Mouse (Mus musculus) 416B (cell line): ENCODE data around the gene Hlcs.

Source experiments
- DNase-seq: peaks from one replicate; pipeline ENCODE4 v3.0.0; 2011; ENCODE audit warnings: low read depth

Hlcs gene

DNA sequence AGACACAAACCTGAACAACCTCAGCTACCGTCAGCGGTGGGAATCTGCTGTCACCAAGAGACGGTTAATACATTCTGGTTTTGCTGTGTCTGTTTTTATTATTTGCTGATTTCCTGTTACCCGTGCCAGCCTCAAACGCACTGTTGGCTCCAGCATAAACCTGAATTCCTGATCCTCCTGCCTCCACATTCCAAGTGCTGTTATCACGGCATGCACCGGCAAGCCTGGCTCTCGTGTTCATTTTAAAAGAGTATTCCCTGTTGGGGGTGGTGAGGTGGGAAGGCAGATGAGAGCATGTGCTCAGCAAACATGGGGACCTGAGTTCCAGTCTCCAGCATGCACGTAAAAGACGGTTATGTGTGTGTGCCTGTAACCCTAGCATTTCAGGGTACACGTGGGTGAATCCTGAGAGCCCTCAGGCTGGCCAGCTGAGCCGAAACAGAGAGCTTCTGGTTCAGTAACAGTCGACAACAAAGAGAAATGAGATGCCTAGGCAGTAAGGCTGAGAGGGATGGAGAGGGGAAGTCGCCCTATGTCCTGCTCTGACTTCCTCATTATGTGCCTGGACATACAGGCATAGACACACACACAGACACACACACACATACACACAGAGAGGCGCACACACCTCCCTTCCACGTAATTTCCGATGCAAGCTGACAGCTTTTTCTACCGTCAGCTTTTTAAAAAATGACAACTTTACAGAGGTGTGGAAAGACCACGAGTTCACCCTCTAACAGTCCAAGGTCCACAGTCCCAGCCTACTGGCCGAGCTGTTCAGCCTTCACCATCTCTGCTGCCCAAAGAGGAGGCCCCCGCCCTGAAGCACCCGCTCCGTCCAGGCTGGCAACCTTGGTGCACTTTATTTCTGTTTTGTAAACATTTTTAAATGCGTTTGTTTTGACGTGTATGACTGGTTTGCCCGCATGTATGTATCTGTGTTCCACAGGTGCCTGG lies 107.6 kb downstream of the Hlcs start:
- no peak for DNase-seq

DNA sequence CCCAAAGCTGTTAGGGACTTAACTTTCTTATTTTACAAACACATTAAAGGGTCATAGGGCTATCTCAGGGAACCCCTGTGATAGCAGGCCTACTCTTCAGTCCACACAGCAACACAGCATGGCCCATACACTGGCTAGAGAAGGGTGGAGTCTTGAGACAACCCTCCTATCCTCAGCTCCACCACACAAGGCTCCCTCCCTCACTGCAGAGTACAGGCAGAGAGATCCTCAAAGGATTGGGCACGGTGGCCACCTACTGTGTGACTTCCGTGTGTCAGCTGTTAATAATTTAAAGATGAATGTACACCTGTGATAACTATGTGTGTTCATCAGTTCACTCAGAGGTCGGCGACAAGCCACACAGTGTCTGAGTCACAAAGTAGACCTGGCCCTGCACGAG lies 112.0 kb downstream of the Hlcs start:
- DNase-seq: no peak

DNA sequence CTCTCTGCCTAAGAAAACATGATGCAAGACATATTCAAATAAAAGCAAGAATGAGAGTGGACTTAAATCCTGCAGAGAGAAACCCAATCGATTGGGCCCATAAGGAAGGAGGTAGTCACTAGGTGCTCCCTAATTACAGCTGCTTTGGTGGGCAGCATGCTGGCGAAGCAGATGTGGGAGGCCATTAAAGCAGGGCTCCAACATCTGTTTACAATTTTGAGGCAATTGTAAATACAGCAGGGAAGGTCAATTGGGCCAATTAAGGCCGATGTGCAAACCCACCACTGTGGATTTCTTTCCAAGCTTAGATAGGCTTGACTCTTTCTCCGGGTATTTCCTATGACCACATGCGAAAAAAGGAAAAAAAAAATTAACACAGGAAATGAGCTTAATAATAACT lies 117.5 kb downstream of the Hlcs start:
- no peak for DNase-seq

- DNase-seq: no peak
These were observed 121.7 kb downstream of the Hlcs start for GRCm38 (mm10) chr16:94191379-94192315.

DNA sequence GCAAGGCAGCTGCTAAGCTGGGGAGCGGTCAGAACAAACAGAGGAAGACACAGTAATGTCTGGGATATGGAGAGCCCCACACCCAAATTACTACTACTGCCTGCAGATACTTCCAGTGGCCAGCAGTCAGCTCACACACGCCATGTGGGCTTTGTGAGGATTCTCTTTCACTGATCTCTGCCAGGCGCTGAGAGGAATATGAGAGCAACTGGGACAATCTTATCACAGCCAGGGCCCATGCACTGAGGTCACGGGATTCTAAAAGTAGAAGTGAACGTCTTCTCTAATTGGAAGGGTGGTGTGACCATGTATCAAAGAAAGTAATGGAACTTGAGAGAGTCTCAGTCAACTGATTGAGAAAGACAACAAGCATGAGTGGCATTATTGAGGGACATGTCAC lies 123.1 kb downstream of the Hlcs start:
- DNase-seq: no peak

GRCm38 (mm10) chr16:94186526-94186925 lies 126.8 kb downstream of the Hlcs start:
- peak; percentile 17 for DNase-seq

DNA sequence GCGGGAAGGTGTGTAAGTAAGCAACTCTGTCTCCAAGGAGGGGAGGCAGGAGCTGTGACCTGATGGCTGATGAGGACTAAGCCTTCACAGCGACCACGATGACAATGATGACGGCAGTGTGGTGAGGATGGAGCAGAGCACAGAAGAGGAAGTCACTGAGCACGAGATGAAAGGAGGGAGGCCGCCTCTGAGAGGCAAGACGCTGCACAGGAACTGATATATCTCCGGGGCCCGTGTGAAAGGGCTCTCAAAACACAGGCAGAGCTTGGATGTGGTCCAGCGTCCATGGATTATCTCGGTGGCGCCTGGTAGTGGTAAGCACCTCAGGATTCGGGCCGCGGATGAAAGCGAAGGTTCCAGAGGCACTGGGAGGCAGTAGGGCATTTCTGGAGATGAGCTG lies 127.9 kb downstream of the Hlcs start:
- peak; percentile 69 for DNase-seq

DNA sequence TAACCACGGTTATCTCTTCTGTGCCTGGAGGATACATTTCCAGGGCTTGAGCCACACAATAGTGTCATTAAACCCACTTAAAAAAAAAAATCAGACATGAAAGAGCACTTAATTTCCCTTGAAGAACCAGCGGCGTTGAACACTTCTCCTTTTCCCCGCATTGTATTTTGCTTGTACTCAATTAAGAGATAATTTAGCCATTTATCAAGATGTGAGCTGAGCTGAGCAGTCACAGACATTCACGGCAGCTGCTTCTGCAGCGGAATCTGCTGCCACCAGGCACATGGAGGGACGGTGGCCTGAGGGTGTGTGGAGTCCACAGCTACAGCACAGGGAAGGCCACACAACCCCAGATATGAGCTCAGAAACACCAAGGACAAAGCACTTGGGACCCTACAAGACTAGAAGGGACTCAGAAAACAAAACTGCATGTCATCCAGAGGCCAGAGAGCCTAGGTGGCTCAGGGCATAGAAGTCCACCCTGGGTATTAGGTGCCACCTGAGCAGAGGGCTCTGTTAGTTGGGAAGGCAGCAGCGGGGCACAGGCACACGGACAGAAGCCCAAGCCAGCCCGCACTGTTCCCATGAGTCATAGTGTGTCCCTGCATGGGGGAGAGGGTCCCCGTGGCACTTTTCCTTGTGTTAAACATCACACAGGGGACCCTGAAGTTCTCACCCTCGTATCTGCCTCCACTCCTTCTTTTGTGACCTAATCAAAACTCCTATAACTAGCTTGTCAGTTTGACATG lies 133.1 kb downstream of the Hlcs start:
- no peak for DNase-seq

DNA sequence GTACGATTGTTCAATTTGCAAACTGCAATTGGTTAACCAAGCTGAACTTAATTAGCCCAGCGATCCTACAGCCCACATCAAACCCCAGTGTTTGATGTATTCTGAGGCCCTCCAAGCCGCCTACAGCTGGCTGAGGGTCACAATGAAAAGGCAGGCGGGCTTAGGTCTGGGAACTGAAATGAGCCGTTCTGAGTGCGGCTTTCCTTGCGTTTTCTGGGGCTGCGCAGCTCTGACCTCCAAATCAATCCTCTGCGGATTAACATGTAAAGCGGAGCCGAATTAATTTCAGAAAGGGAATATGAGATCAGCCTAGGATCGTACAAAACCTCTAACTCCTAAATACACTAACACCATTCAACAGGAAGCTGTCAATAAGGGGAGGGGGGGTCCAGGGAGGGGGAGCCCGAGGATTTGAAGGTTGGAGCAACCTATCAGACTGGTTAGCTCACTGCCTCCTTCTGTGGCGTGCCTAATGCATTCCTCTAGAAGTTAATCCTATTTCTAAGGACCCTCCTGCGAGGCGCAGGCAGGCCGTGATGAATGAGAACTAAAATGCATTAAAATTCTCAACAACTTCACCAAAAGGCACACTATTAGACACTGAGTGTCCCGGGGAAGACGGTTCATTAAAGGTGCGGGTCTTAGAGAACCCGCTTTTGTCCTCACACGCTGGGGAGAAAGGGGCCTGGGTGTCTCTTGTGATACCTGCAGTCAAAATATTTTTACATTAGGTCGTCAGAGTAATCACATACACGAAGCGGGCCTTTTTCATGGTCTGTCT lies 133.8 kb downstream of the Hlcs start:
- no peak for DNase-seq

DNA sequence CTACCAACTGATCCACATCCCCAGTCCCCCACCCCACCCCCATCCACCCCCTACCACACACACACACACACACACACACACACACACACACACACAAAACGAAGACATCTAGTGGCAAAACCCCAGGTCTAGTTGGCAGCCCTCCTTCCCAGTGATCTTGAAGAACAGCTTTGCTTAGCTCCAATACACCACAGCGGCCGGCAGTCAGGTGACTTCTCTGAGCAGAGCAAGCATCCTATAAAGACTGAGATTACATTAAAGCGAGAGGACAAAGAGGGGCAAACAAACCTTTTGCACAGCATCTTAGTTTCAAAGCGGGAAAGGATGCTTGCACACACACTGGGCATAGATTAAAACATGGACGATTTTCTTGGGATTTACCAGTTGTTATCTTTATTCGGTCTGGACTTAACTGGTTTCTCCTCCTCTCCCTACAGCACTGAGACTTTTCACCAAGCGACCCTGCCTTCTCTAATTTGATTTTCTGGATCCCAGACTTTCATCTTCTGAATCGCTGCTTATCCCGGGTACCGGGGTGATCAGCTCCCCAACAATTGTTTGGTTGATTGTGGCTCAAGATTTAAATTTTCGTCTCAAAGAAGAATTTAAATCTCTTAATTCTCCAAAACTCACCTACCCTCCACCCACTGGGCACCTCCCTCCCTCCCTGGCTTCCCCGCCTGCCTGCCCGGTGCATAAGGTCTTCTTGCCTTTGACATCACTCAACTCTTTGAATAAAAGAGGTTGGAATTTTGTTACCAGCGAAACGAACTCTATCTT lies 134.7 kb downstream of the Hlcs start:
- no peak for DNase-seq

DNA sequence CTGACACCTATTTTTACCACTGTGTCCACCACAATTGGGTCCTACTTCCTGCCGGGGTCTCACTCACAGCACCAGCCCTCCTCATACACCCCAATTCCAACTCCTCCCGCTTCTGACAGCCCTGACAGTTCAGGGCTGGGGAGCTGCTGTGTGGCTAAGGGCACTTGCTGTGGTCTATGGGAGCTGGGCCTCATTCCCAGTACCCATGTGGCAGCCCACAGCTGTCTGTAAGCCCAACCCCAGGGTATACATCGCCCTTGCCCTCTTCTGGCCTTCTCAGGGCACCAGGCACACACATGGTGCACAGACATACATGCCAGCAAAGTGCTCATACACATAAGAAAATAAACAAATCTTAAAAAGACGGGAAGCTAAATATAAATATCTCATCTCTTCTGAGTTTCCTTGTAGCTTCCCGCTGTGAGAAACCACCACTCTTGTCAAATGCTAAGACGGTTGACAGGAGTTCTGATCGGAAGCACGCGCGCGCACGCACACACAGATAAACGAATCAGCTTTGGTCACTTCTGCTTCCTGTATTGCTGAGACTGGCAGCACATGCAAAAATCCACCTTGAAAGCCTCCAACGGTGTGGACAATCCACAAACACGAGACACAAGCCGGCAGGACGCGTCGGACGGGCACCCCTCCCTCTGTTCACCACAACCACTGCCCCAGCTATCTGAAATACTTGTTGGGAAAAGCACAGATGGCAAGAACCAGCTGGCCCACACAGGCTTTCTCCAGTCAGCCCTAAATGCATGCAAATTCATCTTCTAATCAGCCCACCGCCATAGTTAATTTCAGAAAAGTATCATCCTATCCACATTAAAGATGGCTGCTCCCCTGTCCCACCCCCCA lies 136.1 kb downstream of the Hlcs start:
- DNase-seq: peak; percentile 23

DNA sequence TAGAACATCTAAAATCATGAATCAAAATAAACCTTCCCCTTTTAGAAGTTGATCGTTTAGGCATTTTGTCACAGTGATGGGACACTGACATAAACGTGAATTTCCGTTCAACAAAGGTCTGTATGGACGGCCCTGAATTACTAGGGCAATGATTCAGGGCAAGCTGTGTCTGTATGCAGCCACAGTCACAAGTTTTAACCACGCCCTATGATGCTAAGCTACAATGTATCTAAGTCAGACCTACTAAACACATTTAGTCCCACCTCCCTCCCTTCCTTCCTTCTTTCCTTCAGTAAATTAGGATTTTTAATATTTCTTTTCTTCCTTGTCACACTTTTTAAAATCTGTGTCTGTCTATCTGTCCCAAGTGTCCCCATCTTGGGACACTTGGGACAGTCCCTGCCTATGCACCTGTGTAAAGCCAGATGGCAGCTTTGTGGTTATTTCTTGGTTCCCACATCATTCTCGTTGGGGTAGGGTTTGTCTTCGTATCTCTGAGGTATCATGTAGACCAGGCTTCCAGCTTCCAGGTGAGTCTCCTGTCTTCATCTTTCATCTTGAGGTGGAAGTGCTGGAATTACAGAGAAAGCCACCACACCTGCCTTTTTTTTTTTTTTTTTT lies 137.9 kb downstream of the Hlcs start:
- no peak for DNase-seq

- no peak for DNase-seq
These were observed 140.0 kb downstream of the Hlcs start for GRCm38 (mm10) chr16:94173361-94173760.

- no peak for DNase-seq
These were observed 143.2 kb downstream of the Hlcs start for GRCm38 (mm10) chr16:94170218-94170617.

DNA sequence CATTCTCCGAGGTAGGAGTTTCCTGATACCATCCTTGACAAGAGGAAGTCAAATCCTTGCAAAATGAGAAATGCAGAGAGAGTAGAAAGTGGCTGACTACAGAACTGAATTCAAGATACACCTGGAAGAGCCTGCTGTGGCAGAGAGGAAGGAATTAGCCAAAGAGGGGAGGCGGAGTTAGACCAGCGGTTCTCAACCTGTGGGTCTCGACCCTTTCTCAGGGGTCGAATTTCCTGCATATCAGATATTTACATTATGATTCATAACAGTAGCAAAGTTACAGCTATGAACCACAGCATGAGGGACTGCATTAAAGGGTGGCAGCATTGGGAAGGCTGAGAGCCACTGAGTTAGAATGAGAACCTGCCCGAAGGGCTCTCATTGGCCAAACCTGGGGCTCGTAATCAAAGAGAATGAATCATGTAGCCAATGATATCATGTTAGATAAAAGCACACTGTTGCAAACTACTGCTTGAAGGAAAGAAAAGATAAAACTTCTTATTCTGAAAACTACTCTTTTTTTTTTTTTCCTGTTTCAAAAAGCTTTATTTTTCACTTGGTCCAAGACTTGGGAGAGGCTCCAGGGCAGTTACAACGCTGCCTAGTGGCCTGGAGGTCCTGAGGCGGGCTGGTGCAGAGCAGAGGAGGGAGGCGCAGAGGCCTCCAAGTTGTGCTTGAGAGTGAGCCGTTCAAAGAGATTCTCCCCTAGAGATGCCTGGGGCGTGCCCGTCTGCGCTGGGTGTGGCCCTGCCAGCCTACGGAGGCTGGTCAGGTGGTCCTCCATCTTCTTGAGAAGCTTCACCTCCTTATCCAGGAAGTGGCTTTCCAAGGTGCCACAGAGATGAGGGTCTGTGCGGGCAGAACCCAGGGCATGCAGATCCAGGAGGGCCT lies 144.5 kb downstream of the Hlcs start:
- peak; percentile 11 for DNase-seq

DNA sequence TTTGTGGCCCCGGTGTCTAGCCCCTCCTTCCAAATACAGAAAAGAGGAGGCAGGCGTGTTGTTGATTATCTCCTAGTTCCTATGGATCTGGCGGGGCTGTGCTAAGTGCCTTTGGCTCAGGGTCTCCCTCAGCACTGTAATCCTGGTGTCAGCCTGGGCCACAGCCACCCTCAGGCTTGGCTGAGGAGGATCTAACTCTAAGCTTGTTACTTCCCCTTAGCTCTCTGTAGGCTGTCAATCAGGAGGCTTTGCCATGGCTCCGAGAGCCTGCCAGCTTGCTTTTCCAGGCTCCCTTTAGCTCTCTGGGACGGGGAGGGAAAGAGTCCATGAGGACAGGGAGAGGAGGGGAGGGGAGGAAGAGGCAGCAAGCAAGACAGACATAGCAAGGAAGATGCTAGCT lies 148.4 kb downstream of the Hlcs start:
- no peak for DNase-seq

DNA sequence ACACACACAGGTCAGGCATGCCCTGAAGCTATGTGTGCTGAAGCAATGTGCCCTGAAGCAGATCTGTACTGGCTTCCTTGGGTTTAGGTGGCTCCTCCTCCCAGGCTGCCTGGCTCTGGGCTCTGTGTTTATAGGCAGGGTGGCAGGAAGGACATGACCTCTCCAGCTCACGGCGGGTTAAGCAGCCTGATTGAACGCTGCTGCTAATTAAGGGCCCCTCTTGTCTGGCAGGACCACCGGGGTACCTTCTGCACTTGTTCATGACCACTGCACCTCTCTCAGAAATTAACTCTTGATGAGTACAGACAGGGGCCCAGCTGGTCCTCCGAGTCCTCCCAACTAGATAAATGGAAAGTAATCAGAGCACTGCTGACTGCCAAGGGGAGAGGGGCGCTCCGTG lies 149.1 kb downstream of the Hlcs start:
- DNase-seq: no peak

- no peak for DNase-seq
These were observed 150.3 kb downstream of the Hlcs start for GRCm38 (mm10) chr16:94163051-94163450.
